ENCODE assay signal across 12 mouse cellular contexts in the genomic region with DNA sequence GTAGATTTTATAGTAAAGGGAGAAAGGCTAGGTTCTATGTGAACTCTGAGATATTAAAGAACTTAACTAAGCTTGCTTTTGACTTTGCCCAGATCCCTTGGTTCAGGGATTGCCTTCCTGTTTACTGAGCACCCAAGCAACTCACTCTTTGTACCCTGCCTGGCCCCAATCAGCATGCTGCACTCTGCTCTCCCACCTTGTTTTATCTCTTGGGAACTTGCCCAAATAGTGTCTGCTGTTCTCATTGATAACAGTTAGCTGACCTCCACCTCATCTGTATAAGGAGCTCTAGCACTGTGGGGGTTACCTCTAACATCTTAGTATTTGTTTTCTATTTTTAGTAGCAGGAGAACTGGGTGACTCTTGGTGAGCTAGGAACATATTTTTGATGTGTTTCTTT. TPM values are rescaled to one million over a fixed set of nuclear protein-coding genes. Genes with fewer than 3 reads are reported as not detected.
DNase-seq lines count a peak whose midpoint lies in the region; ATAC-seq and TF ChIP-seq lines count a peak whose summit lies in the region.
"Had no signal": no experiment of that assay in that cellular context is flagged by ENCODE, and none has a peak within 500 bp of the region (broad histone marks: within the 10 kb centered on the region; RNA-seq: fewer than 3 reads in every experiment).

No protein-coding gene starts in this region.

- H3K4me3 ChIP-seq in heart, embryonic 12.5 days: peak overlapping the region; percentile 2; the same call in 1 of the 2 replicates
- H3K4me3 ChIP-seq in kidney, postnatal 0 days (replicated peaks; ENCODE audit: low read depth, low read length): no peak overlapping the region
- H3K4me3 ChIP-seq in small intestine, adult 2 months (ENCODE audit: low read depth, low read length): no peak overlapping the region
- H3K4me3 ChIP-seq: forebrain, embryonic 15.5 days; limb, embryonic 12.5 days had no signal

- peaks cover 78% of the 10 kb centered on the region for H3K4me1 ChIP-seq in heart, embryonic 12.5 days (replicated peaks)
- peaks cover 27% of the 10 kb centered on the region; the same call in 1 of the 2 replicates for H3K4me1 ChIP-seq in kidney, postnatal 0 days (replicated peaks; ENCODE audit: insufficient read depth, low read length)
- peaks cover 20% of the 10 kb centered on the region; the same call in 1 of the 2 replicates for H3K4me1 ChIP-seq in small intestine, adult 2 months (ENCODE audit: control insufficient read depth, insufficient read depth, insufficient read length, low read length)

- ATAC-seq in heart, embryonic 12.5 days (ENCODE audit: insufficient number of reproducible peaks, low FRiP score): peak; percentile 92
- no peak for ATAC-seq in kidney, postnatal 0 days (replicated peaks; ENCODE audit: low FRiP score, low read depth)
- ATAC-seq in cerebellum, adult (ENCODE audit: insufficient number of reproducible peaks, low FRiP score, low TSS enrichment): no peak
- ATAC-seq: CD4-positive, CD25-positive, alpha-beta regulatory T cell, adult 4 months; forebrain, embryonic 15.5 days had no signal

- no peak for TF ChIP-seq CTCF in kidney, postnatal 0 days (IDR thresholded peaks at IDR 0.05; ENCODE audit: low read depth)
- no peak for TF ChIP-seq CTCF in small intestine, adult 2 months (IDR thresholded peaks at IDR 0.05; ENCODE audit: extremely low read depth, insufficient read length, insufficient replicate concordance, low read depth, low read length)

- peak overlapping the region; percentile 53 for H3K27ac ChIP-seq in heart, embryonic 12.5 days (ENCODE audit: poor library complexity, severe bottlenecking)
- H3K27ac ChIP-seq in kidney, postnatal 0 days: 0 out of 2 replicates have a peak overlapping the region, but pooled peaks have one; percentile 36
- peak overlapping the region; percentile 99 for H3K27ac ChIP-seq in small intestine, adult 2 months (ENCODE audit: insufficient read depth, low read depth, low read length)
- H3K27ac ChIP-seq: forebrain, embryonic 15.5 days had no signal

- peaks cover 19% of the 10 kb centered on the region for H3K36me3 ChIP-seq in heart, embryonic 12.5 days
- peaks cover 6% of the 10 kb centered on the region; the same call in 1 of the 2 replicates for H3K36me3 ChIP-seq in kidney, postnatal 0 days (ENCODE audit: insufficient read depth, low read length)
- peaks cover 17% of the 10 kb centered on the region for H3K36me3 ChIP-seq in small intestine, adult 2 months (ENCODE audit: control insufficient read depth, insufficient read depth, low read length)

- TF ChIP-seq POLR2A in small intestine, adult 2 months (IDR thresholded peaks at IDR 0.05; ENCODE audit: low read depth, low read length): no peak

- peak overlapping the region; percentile 50 for H3K4me2 ChIP-seq in heart, embryonic 12.5 days
- no peak overlapping the region for H3K4me2 ChIP-seq in kidney, postnatal 0 days (ENCODE audit: low read length)
- H3K4me2 ChIP-seq: forebrain, embryonic 15.5 days; limb, embryonic 12.5 days had no signal

- no peaks in the 10 kb centered on the region for H3K27me3 ChIP-seq in heart, embryonic 12.5 days (replicated peaks)
- no peaks in the 10 kb centered on the region for H3K27me3 ChIP-seq in kidney, postnatal 0 days (ENCODE audit: insufficient read depth, low read length)
- H3K27me3 ChIP-seq in small intestine, adult 2 months (ENCODE audit: control insufficient read depth, insufficient read depth, low read length): no peaks in the 10 kb centered on the region
- H3K27me3 ChIP-seq: forebrain, embryonic 15.5 days; limb, embryonic 12.5 days had no signal

- DNase-seq in heart, postnatal 25 days (ENCODE audit: low spot score): no peak
- DNase-seq in c-Kit-negative CD71-positive TER-119-positive erythroid progenitor cells, embryonic 14.5 days (ENCODE audit: low read depth, low spot score): peak; percentile 92
- no peak for DNase-seq in kidney, postnatal 0 days (ENCODE audit: low spot score)
- no peak for DNase-seq in right cerebral cortex, postnatal 36 days (ENCODE audit: low spot score in 2 of 2)
- no peak for DNase-seq in embryo, embryonic 10.5 days (ENCODE audit: low spot score)
- DNase-seq: cerebellum, postnatal 36 days had no signal

- intact Hi-C loops in heart, postnatal 25 days (cut with DNase I): no loop called here

- no peak overlapping the region for H3K9ac ChIP-seq in heart, embryonic 12.5 days
- H3K9ac ChIP-seq in kidney, postnatal 0 days (ENCODE audit: low read depth, low read length): no peak overlapping the region
- H3K9ac ChIP-seq: forebrain, embryonic 15.5 days; limb, embryonic 12.5 days had no signal

- no peaks in the 10 kb centered on the region for H3K9me3 ChIP-seq in heart, embryonic 12.5 days (replicated peaks)
- no peaks in the 10 kb centered on the region for H3K9me3 ChIP-seq in kidney, postnatal 0 days (replicated peaks; ENCODE audit: low read length)
- H3K9me3 ChIP-seq: forebrain, embryonic 15.5 days; limb, embryonic 12.5 days had no signal

RNA-seq across cellular contexts. Expression of gene Pum1, which starts 52.0 kb away (rescaled TPM):
- polyA plus RNA-seq in heart, embryonic 12.5 days (2016; fragmentation: Nextera tagmentation; extraction: Ambion mirVana): 68.7 and 70.2 TPM in 2 replicates
- 10 to 100 TPM; 56.6 to 62.0 TPM for total RNA-seq in heart, postnatal 25 days (2021)
- polyA plus RNA-seq in kidney, postnatal 0 days (2015; fragmentation: Nextera tagmentation; extraction: Ambion mirVana): 56.7 and 61.8 TPM in 2 replicates
- polyA plus RNA-seq in small intestine, adult 2 months (2012; rRNA removed): 25.6 and 48.4 TPM in 2 replicates

Comparison
In these comparisons a context has a peak if more than half of its experiments do, and no peak if none do; other contexts are left out.
1. H3K27ac ChIP-seq: peak in every context shown above with its lines; median percentile 99 in small intestine, adult 2 months; 53 in heart, embryonic 12.5 days; 36 in kidney, postnatal 0 days.